Mouse (Mus musculus): ENCODE measurements around the gene Por.

The Por gene

DNA sequence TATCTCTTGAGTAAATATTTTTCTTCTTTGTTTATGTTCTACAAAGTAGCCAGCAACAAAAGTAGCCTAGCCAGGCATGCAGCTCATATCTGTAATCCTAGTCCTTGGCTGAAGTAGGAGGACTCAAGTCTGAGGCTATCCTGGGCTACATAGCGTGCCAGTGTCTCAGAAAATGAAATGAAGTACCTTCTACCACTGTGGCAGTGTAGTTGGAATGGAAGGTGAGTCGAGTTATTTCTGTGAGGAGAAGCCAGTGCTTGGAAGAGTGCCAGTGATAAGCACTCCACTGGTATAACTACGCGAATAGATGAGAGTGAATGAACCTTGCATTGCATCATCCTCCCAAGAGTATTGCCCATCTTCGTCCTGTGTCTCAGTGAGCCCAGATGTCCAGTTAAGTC is 27.9 kb downstream of the Por start:
- DNase-seq (ENCODE audit: extremely low spot score, low read depth, low spot score), result no peak

DNA sequence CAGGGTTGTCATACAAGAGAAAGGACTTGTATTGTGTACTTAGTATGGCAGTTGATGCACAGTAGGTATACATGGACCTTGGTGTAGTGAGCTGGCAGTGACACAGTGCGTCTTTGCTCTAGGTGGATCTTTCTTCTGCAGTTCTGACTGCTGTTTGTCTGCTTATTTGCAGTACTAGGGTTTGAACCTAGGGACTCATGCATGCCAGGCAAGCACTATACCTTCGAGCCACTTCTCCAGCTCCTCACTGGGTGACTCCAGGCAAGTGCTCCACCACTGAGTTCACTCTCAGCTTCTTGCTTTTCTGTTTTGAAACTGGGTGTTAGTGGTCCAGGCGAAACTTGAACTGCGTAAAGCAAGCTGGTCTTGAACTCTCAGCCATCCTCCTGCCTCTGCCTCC is 31.8 kb downstream of the Por start:
- no peak for DNase-seq (ENCODE audit: extremely low spot score, low read depth, low spot score)

DNA sequence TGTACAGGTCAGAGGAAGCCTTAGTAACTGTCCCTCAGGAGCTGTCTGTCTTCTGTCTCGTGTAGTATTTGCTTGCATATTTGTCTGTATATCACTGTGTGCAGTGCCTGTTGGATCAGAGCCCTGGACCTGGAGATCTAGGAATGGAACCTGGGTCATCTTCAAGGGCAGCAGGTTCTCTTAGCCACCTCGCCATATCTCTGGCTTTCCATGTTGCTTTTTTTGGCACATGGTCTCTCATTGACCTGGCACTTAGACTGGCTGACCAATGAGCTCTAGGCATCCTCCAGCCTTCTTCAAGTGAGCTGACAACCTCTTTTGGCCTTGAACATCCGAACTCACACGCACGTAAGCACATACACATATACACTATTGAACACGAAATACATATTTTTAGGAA is 32.4 kb downstream of the Por start:
- no peak for DNase-seq (ENCODE audit: extremely low spot score, low read depth, low spot score)

DNA sequence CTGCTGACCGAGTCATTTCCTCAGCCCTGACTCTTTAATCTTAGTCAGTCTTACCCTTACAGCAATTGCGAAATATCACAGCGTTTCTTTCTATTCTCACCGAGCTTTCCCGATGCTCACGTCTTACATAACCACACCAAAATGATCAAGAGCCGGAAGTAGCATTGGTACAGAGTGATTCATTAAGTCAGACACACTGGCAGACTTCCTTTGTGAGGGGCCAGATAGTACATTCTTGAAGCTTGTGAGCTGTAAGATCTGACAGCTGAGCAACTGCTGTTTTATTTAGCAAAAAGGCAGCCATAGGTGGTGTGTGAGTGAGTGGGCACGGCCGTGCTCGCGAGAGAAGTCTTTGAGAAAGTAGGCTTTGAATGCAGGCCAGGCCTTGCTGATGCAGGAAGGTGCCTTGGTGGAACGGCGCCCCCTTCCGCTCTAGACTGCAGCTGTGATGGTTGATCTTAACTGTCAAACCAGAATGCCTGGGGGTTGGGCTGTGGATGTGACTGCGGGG is 32.9 kb downstream of the Por start:
- no peak for DNase-seq (ENCODE audit: extremely low spot score, low read depth, low spot score)

DNA sequence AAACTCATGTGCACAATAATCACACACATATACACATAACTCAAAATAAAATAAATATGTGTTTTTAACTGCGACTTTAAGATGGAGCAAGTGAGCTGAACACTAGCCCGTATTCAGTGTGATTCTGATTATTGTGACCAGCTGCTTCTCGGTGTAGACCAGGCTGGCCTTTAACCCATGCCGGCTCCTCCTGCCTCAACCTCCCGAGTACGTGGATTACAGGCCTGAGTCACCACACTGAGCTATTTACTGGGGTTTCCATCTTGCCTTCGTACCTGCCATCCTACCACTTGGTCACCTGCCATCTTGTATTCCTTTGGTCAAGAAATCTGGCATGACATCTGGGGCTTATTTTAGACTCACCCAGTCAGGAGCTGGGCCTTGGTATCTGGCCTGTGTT is 33.6 kb downstream of the Por start:
- no peak for DNase-seq (ENCODE audit: extremely low spot score, low read depth, low spot score)

DNA sequence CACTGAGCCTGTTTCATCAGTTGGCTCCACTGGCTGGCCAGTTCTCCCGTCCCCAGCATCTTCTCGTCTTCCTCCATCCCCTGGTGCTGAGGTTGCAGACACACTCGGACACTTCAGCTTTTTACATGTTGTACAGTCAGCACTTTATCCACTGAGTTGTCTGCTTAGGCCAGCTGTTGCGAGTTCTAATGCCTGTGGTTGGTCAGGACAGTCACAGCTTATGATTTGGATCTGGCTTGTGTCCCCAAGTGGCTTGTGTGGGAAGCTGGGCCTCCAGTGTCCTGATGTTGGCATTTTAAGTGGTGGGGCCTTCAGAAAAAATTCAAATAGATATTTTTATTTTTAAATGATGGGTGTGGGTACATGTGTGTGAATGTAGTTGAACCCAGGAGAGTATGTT is 35.5 kb downstream of the Por start:
- DNase-seq (ENCODE audit: extremely low spot score, low read depth, low spot score), result no peak

DNA sequence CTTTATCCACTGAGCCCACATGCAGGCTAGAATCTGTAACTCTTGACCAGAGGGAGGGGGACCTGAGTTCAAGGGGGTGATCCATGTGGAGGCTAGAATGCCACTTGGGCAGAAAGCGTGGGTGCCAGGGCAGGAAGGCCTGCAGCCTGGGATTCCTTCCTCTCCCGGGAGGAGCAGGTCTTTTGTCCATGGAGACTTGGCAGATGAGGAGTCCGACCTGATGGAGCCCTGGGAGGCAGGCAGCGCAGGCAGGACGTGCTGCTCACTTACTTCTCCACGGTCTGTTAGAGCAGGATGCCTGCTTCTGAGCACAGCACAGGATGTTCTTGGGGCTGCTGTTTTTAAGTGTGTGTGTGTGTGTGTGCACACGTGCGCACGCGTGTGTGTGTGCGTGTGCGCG is 37.2 kb downstream of the Por start:
- DNase-seq (ENCODE audit: extremely low spot score, low read depth, low spot score), result no peak

DNA sequence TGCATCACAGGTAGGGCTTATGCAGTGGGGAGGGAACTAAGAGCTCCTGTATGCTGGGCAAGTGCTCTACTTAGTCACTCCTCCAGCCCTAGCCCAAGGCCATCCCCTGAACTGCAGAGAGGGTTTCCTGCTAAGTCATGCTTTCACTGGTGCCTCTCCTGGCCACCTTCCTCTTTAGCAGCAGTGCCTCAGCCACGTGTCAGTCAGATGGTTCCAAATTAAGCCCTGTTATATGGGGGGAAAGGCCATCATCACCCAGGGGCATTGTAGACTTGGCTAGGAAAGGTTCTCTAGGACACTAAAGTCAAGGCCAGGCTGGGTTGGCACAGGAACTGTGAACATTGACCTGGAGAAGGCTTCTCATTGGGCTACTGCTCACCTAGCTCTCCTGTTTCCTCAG is 38.0 kb downstream of the Por start:
- DNase-seq (ENCODE audit: extremely low spot score, low read depth, low spot score), result no peak

DNA sequence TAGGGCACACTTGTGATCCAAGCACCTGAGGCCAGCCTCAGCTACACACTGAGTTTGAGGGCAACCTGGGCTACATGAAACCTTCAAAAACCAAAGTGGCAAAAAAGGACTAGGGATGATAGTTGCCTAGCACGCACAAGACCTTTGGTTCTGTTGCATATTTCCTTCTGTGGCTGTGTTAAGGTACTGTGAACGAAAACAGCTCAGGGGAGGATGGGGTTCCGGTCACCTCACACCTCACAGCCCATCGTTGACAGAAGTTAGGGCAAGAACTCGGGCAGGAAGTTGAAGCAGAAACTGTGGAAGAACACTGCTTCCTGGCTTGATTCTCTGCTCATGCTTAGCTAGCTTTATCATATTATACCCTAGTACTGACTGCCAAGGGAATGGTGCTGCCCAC is 39.9 kb downstream of the Por start:
- no peak for DNase-seq (ENCODE audit: extremely low spot score, low read depth, low spot score)

DNA sequence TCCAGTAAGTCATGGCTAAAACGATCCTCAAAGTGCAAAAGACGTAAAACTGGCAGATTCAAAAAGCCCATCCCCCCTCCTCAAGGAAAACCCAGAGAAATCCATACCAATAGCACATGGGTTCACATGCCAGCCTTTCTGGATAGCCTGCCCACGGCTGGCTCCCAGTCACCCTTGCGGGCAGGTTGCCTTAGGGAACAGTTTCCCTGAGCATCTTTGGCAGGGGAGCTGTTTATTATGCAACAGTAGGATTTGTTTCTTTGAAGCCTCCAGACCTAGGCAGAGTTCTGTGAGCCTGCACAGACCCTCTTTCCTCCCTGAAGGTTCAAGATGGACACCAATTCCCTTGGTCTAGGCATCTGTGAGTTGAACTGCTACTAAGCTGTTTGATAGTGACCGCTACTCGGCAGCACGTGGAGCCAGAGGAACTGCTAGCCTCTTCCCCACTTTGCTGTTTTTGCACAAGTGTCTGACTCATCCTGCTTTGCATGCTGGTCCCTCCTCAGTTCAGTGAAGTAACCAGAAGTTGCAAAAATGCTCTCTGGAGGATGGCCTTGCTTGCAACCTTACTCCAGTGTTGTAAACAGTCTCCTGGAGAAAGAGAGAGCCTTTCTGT is 40.9 kb downstream of the Por start:
- no peak for DNase-seq (ENCODE audit: extremely low spot score, low read depth, low spot score)

DNA sequence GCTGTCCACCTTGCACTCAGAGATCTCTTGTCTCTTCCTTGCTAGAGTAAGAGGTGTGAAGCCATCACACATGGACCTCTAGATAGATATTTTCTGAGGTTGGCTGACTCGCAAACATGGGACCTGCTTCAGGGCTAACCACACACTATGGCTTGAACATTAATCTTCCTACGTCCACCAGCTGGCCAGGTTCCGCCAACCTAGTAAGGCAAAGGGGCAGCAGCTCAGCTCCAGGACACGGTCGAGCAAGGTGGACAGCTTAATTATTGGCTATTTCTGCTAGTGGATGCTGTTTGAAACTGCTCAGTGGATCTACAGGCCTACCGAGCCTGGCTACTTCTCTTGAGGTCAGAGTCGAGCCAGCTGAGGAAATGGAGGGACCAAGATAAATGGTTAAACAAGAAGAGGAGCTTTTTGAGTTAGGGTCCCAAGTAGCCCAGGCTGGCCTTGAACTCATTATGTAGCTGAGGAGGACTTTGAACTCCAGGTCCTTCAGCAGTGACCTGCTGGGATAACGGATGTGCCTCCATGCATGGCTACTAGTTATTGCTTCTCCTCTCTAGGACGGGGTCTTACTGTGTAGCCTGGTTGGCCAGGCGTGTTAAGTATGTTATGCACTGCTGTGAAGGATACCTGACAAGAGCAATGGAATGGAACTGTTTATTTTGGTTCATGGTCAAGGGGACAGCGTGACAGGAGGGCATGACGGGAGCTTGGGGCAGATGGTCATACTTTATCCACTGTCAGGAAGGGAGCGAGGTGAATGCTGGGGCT is 41.9 kb downstream of the Por start:
- DNase-seq (ENCODE audit: extremely low spot score, low read depth, low spot score), result no peak

DNA sequence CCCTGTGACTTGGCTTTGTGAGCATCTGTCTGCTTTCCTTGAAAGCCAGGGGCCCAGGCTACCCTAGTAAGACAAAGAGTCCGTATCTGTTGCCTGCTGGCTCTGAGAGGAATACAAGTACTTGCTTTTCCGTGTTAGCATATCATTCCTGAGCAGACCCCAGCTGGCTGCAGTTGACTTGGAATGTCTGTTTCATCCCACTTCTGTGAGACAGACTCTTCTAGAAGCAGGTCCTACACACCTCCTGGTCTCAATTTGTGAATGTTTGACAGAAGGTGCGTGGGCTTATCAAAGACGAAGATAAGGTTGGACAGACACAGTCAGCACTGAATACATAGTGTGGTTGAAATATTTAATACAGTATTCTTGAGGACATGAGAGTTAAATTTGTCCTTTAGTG is 43.0 kb downstream of the Por start:
- no peak for DNase-seq (ENCODE audit: extremely low spot score, low read depth, low spot score)

DNA sequence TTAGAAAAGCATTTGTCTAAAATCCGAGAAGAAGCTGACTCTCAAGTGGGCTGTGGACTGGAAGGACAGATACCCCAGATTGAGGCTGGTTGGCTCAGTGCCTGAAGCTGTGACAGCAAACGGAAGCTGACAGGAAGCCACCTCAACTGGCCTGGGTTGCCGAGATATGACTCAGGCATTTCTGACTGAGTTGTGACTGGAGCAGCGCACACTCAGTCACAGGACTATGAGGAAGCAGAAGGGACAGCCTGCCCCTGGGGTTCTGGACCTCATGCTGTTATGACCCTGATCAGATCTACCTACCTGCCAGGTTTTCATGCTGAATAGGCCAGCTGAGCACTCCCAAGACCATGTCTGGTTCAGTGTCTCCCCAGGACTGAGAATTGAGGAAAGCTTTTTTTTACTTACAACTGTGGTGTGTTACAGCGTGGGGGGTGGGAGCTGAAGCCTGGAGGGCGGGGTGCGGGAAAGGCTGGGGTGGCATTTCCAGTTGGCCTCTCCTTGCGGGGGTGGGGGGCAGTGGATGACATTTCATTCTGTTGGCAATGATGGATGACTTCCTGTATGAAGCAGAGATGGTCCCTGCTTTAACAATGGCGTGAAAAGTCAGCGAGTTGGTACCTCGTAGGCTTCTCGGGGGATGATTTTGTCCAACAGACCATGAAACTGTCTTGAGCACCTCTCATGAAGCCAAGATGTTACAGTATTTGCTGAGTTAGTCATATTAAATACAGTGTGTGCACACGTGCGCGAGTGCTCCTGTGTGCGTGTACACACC is 43.8 kb downstream of the Por start:
- no peak for DNase-seq (ENCODE audit: extremely low spot score, low read depth, low spot score)

DNA sequence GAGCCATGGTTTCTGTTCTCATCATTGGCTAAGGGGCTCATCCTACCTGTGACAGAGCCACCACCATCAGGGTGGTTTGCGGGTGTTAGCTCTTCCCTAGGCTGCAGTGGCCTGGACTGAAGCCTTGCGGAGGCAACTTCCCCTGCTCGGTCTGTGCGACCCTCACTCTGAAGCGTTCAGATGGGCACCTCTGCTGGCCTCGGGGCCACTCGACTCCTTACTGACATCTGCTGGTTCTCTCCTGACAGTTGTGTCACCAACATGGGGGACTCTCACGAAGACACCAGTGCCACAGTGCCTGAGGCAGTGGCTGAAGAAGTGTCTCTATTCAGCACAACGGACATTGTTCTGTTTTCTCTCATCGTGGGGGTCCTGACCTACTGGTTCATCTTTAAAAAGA is 45.8 kb downstream of the Por start:
- DNase-seq (ENCODE audit: extremely low spot score, low read depth, low spot score), result no peak

DNA sequence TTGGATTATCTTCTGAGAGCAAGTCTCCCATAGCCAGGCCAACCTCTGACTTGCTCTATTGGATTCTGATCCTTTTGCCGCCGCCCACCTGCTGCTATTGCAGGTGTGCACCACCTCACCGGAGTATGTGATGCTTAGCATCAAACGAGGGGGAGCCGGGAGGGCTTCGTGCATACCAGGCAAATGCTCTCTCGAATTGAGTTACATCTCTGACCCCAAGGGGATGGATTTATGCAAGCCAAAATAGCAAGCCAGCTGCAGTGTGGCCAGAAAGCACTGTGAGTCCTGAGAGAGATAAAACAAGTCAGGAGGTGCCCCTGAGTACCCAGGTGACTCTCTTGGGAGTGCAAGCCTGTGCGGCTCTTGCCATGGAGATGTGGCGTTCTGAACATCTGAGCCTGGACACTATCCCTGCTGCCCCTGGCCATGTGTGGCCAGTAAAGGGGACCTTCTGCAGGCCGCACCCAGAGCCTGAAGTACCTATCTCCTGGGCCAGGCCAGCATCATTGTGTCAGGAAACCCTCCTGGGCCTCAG is 49.8 kb downstream of the Por start:
- DNase-seq (ENCODE audit: extremely low spot score, low read depth, low spot score), result no peak

DNA sequence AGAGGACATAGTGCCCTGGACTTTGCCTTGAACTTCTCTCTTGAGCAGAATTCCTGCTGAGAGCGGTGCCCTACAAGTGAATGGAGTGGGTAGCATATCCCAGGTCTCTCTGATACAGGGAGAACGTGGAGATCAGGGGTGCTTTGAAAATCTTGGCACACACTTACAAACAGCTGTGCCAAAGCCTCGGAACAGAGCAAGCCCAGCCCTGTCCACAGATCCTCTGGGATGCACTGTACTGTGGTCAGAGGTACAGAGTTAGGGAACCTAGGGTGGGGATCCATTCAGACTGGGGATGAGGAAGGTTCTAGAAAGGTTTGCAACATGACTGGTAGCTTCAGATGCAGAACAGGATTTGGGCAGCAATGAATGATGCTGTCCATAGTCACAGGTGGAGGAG is 50.3 kb downstream of the Por start:
- no peak for DNase-seq (ENCODE audit: extremely low spot score, low read depth, low spot score)

DNA sequence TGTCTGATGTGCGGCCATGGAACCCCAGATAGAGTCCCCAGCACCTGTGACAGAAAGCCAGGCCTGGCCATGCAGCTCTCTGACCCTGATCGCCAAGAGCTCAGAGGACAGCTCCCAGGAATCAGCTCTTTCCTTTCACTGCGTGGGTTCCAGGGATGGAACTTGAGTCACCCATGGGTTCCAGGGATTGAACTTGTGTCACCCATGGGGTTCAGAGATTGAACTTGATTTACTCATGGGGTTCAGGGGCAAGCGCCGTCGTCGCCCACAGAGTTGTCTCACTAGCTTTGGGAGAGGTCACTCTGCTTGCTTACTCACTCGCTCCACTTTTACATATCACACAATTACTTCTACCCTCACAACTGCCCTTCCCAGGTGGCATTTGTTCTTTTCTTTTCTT is 51.2 kb downstream of the Por start:
- no peak for DNase-seq (ENCODE audit: extremely low spot score, low read depth, low spot score)

DNA sequence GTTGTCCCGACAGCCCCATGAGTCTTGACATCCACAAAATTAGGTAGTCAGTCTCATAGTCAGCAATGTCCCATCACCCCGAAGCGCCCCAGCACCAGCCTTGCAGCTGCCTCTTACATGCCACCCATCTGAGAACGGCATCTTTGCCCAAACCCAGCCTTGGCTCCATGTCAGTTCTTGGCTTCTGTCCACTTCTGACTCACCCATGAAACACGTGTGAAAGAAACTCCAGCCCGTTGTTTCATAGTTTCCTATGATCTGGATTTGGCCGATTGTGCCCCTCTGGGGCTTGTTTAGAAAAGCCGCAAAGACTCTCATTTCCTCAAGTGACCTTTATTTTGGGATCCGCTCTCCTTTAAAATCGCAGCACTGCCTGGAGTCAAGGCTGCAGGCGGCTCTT is 52.3 kb downstream of the Por start:
- no peak for DNase-seq (ENCODE audit: extremely low spot score, low read depth, low spot score)

DNA sequence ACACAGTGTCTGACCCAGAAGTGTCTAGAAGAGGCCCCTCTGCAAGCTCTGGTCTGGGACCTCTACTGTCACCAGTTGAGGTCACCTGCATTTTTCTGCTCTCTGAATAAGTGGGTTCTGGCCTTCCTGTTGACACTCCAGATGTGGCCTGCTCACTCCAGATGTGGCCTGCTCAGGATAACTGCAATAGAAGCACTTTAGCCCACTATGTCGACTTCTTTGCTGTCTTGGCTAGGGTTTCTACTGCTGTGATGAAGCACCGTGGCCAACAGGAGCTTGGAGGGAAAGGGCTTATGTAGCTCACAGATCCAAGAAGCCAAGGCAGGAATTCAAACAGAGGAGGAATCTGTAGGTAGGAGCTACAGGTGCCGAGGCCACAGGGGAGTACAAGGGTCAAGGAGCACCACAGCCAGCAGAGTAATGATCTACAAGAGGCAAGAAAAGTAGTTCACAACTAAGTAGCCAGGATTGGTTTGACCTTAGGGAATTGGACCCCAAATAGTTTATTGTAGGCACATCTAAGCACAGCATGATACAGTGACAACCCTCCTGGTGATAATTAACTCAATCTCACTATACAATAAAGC is 53.4 kb downstream of the Por start:
- DNase-seq (ENCODE audit: extremely low spot score, low read depth, low spot score), result no peak

DNA sequence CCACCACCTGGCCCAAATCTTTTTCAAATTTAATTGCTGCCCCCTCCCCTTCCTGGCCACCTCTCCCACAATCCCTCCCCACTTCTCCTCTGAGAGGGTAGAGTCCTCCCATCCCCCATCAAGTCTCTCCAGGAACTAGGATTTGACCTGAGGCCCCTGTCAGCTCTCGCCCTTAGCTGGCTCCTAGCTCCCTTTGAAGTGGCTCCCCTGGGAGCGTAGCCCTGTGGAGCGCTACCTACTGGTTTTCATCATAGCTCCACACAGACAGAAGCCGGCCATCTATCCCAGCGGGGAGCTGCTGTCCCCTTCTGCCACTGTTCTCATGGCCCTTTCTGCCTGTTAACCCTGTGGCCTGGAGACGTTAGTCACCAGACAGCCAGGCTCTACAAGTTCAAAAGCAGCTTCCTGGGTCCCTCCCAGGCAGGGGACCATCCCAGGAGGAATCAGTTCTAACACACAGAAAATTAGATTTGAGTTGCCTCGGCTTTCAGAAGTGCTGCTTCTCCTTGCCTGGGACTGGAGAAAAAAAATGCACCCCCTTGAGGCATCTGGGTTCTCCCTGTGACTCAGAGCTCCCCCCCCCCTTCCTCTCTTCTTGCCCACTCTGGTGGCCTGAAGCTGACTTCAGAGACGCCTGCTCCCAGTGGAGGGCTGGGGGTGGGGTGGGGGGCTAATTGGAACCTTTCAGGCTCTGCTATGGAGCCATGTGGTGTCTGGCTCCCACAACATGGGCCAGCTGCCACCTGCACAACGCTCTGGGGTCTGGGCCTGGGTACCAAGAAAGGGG is 54.9 kb downstream of the Por start:
- DNase-seq (ENCODE audit: extremely low spot score, low read depth, low spot score), result peak; percentile 56

DNA sequence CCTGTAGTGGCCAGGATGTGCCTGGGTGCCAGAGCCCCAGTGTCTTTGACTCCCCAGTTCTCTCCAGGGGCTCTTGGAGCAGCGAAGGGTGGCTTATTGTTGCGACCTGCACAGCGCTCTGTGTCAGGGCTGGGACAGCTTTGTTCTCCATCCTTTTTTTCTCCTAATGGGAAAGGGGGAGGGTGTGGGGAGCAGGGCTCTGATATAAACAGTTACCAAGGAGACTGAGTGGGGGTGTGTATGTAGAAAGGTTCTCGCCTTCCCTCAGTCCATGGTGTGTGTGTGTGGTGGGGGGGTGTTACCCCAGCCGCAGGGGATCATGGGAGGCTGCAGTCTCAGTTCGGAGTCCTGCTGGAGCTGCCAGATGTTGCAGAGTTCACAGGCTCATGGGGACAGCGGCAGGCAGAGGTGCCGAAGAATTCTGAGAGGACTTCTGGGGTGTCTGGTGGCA is 55.6 kb downstream of the Por start:
- peak; percentile 68 for DNase-seq (ENCODE audit: extremely low spot score, low read depth, low spot score)

Measured in hindlimb bud, embryonic 11.5 days (tissue).